Mouse (Mus musculus): ENCODE measurements around the gene 2310030G06Rik.

The 2310030G06Rik gene

DNA sequence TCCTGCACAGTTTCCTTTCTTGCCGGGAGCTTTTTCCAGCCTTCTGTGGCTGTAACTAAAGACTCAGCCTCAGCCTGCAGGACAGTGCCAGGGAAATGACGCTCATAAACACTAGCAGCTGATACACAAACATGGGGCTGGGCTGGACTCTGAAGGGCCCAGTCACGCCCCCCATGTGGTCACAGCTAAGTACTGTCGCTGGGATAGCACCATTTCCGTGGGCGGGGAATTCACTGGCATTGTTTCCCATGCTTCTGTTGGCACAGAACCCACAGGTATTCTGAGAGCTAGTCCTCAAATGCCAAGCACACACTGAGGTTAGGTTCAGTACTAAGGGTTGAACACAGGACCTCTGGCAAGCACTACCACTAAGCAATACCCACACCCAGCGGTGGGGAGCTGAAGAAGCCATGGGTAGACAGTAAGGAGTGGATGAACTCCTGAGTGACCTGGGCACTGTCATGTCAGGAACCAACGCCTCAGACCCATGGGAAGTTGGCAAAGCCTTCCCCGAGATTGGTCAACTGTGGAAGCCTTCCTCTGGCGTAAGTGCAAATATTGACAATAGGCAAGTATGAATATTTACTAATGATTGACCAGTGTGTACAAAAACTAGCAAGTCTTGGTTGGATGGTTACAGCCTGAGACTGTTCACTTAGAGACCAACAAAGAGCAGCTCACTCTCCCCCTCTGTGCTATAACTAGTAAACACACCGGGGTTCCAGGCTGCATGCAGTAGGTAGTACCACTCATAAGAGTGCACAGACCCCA, 45.2 kb downstream of the 2310030G06Rik start:
- ATAC-seq (ENCODE audit: low TSS enrichment): no peak

DNA sequence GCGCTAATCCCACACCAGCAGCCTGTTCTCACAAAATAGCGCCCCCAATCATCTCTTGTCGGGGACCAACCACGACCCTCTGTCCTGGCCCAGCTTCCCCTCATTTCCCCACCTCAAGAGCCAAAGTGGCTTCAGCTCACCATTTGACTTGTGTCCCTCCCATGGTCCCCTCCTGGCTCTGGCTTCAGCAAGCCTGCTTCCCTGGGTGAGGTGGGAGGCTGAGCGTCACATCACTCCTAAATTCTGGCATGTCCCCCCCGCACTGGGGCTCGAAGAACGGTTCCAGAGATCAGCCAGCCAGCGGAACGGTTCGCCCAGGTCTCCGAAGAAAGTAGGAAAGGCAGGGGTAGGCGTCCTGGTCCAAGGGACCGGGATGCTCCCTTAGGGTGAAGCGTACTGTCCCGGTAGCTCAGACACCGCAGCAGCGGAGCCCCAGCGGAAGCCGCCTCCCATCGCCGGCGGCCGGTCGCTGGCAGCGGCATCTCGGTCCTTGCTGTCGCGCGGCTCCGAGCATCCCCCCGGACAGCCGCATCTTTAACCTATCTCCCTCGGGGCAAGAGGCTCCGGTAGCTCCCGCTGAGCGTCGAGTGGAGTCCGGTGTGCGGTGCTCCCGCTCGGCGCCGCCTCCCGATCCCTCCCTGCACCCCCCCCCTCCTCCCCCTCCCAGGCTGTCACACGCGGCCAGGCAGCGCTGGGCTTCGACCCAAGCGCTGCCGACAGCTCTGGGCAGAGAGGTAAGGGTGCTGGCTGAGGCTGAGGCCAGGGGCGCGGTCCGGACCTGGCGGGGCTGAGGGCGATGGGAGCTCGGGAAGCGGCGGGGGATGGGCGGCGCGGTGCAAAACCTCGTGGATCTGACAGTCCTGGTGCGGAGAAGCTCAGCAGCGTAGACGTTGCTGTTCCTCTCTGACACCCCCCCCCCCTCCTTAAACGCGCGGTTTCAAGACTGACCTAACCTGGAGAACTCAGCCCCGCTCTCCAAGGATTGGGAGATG, 47.6 kb downstream of the 2310030G06Rik start:
- peak; percentile 35 for ATAC-seq (ENCODE audit: low TSS enrichment)

GRCm38 (mm10) chr9:50697706-50698041, 48.7 kb downstream of the 2310030G06Rik start:
- peak; percentile 88 for ATAC-seq (ENCODE audit: low TSS enrichment)

DNA sequence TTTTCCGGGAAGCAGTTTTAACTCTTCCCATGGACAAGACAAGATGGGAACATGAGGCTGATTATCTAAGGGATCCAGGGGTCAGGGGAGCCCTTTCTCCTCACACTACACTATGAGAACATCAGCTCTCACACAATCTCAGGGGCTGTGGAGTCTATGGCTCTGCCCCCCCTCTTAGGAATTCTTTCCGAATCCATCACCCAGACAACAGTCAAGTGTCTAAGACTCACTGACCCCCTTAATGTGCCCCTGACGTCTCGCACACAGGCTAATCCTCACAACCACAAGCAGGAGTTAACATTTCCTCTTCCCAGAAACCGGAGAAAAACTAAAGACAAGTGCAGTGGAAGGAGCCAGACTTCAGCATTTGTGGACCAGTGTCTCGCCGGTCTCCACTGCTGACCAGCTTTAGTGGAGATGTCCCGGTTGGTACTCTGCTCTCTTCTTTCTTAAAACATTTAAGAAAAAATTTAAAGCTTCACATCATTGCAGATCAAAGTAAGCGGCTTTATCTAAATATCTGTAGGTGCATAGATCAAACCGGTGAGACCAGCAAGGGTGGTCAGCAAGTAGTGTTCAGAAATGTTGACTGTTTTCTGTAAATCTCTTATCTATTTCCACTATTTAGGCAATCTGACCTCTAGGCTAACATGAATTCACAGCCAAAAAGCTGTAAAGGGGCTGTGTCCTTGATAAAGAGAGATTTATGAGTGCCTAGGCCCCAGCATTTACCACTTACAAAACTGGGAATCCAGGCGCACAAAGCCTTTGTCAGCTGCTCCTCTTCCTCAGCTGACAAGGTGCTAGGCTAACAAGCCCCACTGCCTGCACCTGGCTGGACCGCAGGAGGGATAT, 49.3 kb downstream of the 2310030G06Rik start:
- ATAC-seq (ENCODE audit: low TSS enrichment): no peak

GRCm38 (mm10) chr9:50695153-50695552, 51.2 kb downstream of the 2310030G06Rik start:
- no peak for ATAC-seq (ENCODE audit: low TSS enrichment)

GRCm38 (mm10) chr9:50693631-50694030, 52.7 kb downstream of the 2310030G06Rik start:
- no peak for ATAC-seq (ENCODE audit: low TSS enrichment)

DNA sequence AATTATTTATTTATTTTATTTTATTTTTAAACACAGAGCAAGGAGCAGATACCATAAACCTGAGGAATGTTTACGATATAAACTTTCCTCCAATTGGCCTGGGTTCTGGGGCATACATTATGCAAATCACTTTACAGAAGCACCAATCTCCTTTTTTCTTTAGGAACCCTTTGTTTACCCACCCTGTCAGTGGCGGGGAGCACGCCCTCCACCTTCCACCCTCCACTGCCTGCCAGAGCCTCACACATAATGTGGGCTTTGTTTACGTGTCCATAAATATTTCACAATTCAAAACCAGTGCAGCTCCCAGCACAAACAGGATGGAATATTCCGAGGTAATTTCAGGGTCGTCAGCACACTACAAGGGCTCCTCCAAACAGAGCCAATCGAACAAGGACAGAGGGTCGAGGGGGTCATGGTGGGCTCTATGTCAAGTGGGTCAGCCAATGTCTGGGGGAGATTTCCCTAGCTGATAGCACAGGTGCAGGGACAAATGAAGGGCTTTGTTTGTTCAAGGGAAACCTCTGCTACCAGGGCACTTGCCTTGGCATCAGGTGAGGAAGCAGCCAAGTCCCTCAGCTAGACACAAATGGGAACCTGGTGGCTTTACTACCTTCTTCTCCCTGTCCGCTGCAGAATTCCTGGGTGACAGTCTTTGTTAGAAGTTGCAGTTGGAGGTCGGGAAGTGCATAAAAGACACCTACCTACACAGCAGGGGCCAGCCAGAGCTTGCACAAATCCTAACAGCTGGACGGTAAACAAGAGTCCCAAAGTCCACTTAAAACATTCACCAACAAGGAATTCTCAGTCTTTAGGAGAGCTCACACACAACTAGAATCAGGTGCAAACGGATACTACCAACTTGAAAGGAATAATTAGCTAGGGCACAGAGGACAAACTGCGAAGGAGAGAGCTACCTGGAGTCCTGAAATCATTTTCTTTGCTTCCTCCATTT, 53.4 kb downstream of the 2310030G06Rik start:
- no peak for ATAC-seq (ENCODE audit: low TSS enrichment)

Measured in frontal cortex, adult (tissue).